Mouse (Mus musculus) E14TG2a.4 (cell line): Measurements from ENCODE around the gene Ankrd44.

Source experiments
- H3K27me3 ChIP-seq: 2 replicates; pipeline ENCODE4 v1.6.1; 2014; ENCODE audit warnings: low read length, control low read depth; ENCODE audit not compliant: insufficient read depth
- H3K36me3 ChIP-seq: 2 replicates; pipeline ENCODE4 v1.6.1; 2014; ENCODE audit warnings: low read length, control low read depth; ENCODE audit not compliant: insufficient read depth
- H3K4me1 ChIP-seq: replicated peaks from 2 replicates; pipeline ENCODE4 v1.6.1; 2014; ENCODE audit warnings: low read depth, low read length, control low read depth
- H3K4me3 ChIP-seq: replicated peaks from 2 replicates; pipeline ENCODE4 v1.5.1; 2014; ENCODE audit warnings: mild to moderate bottlenecking, low read length
- H3K9me3 ChIP-seq: 2 replicates; pipeline ENCODE4 v1.6.1; 2014; ENCODE audit warnings: low read length, control low read depth
- CTCF ChIP-seq: conservative IDR thresholded peaks from 2 replicates; pipeline ENCODE4 v1.5.1; 2014; ENCODE audit warnings: low read length
- NANOG ChIP-seq: IDR thresholded peaks from 2 replicates; pipeline ENCODE4 v1.6.1; 2014; ENCODE audit warnings: borderline replicate concordance, low read length, mixed read lengths
- POU5F1 ChIP-seq: IDR thresholded peaks from 2 replicates; pipeline ENCODE4 v1.6.1; 2014; ENCODE audit warnings: low read length, borderline replicate concordance

Gene Ankrd44

GRCm38 (mm10) chr1:54924309-54924685 lies 1.9 kb downstream of the Ankrd44 start:
- Histone ChIP-seq H3K4me3 (no peak overlapping the region), H3K27me3 (peaks cover 56% of the 10 kb centered on the region), H3K9me3 (no peaks in the 10 kb centered on the region), H3K4me1 (peaks cover 36% of the 10 kb centered on the region), H3K36me3 (no peaks in the 10 kb centered on the region)
- no peak for TF ChIP-seq NANOG
- no peak for TF ChIP-seq CTCF
- TF ChIP-seq POU5F1, result no peak

- peaks cover 30% of the 10 kb centered on the region for H3K4me1 ChIP-seq
- H3K27me3 ChIP-seq, result peaks cover 56% of the 10 kb centered on the region
- no peaks in the 10 kb centered on the region for H3K9me3 ChIP-seq
- TF ChIP-seq CTCF (no peak), POU5F1 (no peak), NANOG (no peak)
- H3K4me3 ChIP-seq, result no peak overlapping the region
- no peaks in the 10 kb centered on the region for H3K36me3 ChIP-seq
These were observed 2.5 kb downstream of the Ankrd44 start for GRCm38 (mm10) chr1:54923366-54924308.

DNA sequence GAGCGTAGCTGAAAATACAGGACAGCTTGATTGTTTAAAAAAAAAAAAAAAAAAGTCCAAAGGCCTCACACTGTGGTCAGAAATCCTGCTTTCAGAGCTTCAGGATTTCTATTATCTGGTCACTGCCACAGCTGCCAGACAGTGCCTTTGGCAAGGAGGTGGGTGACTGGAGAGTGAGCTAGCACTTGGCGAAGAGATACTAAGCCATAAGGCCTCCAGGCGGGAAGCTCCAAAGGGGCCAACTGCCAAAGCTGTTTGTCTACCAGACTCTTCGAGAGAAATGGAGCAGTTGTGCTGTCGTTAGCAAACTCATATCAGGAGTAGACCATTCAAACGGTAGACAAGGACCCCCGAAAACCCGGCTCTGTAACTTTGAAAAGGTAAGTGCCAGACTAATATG lies 3.5 kb downstream of the Ankrd44 start:
- no peak for TF ChIP-seq NANOG
- TF ChIP-seq POU5F1, result no peak
- no peak for TF ChIP-seq CTCF
- peaks cover 21% of the 10 kb centered on the region for H3K4me1 ChIP-seq
- H3K4me3 ChIP-seq, result no peak overlapping the region
- H3K9me3 ChIP-seq, result no peaks in the 10 kb centered on the region
- H3K27me3 ChIP-seq, result peaks cover 52% of the 10 kb centered on the region
- no peaks in the 10 kb centered on the region for H3K36me3 ChIP-seq

DNA sequence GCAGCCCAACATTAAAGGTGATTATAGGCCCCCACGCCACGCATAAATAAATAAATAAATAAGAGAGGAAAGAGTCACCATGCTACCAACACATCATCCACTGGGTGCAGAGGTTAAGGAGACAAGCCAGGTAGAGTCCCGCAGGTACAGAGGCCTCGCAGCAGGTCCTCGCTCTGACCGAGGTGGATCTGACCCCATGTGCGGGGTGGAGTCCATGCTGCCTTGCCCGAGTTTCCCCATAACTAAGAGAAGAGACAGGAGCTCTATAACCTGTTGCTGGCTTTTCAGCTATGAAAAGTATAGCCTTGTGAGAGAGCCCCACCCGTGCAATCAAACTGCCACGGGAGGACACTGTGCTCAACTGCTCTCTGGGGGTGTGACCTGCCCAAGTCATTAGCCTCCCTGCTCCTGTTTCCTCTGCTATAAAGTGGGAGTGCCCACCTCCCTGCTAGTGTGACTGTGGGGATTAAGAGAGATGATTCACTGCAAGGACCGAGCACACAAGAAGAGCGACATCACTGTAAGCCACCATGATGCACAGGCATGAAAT lies 4.1 kb downstream of the Ankrd44 start:
- Histone ChIP-seq H3K4me3 (no peak overlapping the region), H3K4me1 (peaks cover 21% of the 10 kb centered on the region), H3K27me3 (peaks cover 47% of the 10 kb centered on the region), H3K36me3 (no peaks in the 10 kb centered on the region), H3K9me3 (no peaks in the 10 kb centered on the region)
- TF ChIP-seq CTCF (no peak), NANOG (no peak), POU5F1 (no peak)

DNA sequence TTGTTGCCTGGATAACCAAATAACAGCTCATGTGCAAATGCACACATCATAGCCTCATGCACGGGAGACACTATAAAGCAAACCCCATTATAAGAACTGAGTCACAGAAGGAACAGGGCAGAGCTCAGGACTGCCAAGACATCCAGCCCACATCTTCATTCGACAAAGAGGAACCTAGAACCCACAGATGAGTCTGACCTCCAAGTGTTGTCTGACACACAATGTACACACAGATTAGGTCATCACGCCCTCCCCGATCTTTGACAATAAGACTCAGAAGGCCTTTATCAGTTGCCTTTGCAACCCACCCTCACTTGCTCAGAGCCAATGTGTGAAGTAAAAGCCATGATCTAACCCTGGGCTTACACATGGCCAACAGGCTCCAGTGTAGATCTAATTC lies 6.1 kb downstream of the Ankrd44 start:
- no peaks in the 10 kb centered on the region for H3K36me3 ChIP-seq
- H3K9me3 ChIP-seq, result no peaks in the 10 kb centered on the region
- no peak for TF ChIP-seq POU5F1
- no peak for TF ChIP-seq CTCF
- TF ChIP-seq NANOG, result no peak
- peaks cover 11% of the 10 kb centered on the region for H3K4me1 ChIP-seq
- H3K27me3 ChIP-seq, result peaks cover 33% of the 10 kb centered on the region
- H3K4me3 ChIP-seq, result no peak overlapping the region

- TF ChIP-seq POU5F1 (no peak), NANOG (no peak), CTCF (no peak)
- H3K27me3 ChIP-seq, result no peaks in the 10 kb centered on the region
- no peak overlapping the region for H3K4me3 ChIP-seq
- no peaks in the 10 kb centered on the region for H3K4me1 ChIP-seq
- no peaks in the 10 kb centered on the region for H3K36me3 ChIP-seq
- H3K9me3 ChIP-seq, result no peaks in the 10 kb centered on the region
These were observed 9.7 kb downstream of the Ankrd44 start for GRCm38 (mm10) chr1:54916456-54916855.

- TF ChIP-seq POU5F1 (no peak), CTCF (no peak), NANOG (no peak)
- H3K27me3 ChIP-seq, result no peaks in the 10 kb centered on the region
These were observed 11.8 kb downstream of the Ankrd44 start for GRCm38 (mm10) chr1:54914387-54914786.

GRCm38 (mm10) chr1:54913379-54913873 lies 12.8 kb downstream of the Ankrd44 start:
- Histone ChIP-seq H3K27me3 (no peaks in the 10 kb centered on the region), H3K4me3 (no peak overlapping the region), H3K9me3 (no peaks in the 10 kb centered on the region), H3K36me3 (no peaks in the 10 kb centered on the region), H3K4me1 (peaks cover 11% of the 10 kb centered on the region)
- TF ChIP-seq POU5F1 (no peak), NANOG (no peak), CTCF (no peak)

More at GRCm38 (mm10) chr1:54914387-54914786, 11.8 kb downstream of the Ankrd44 start:
- H3K4me3 ChIP-seq, result no peak overlapping the region
- peaks cover 5% of the 10 kb centered on the region for H3K4me1 ChIP-seq
- H3K36me3 ChIP-seq, result no peaks in the 10 kb centered on the region
- H3K9me3 ChIP-seq, result no peaks in the 10 kb centered on the region
